Mouse (Mus musculus) embryonic facial prominence, embryonic 14.5 days (tissue): Measurements from ENCODE around the gene Spaca4. TPM values are rescaled to one million over a fixed set of nuclear protein-coding genes. Genes with fewer than 3 reads are reported as not detected.

ENCODE experiments used
- ATAC-seq: fragments of 200-750 bp; cut with Nextera tagmentation; 2 replicates; pipeline ENCODE4 v1.8.0; 2017; ENCODE audit warnings: low read depth, moderate number of reproducible peaks, moderate TSS enrichment
- DNase-seq: peaks from one replicate; pipeline ENCODE4 v3.0.0-alpha.2; 2015; ENCODE audit warnings: low spot score
- H3K27ac ChIP-seq: fragments of 300-500 bp; sonication (generic); replicated peaks from 2 replicates; pipeline ENCODE4 v1.5.1; 2014; ENCODE audit warnings: low read depth, mild to moderate bottlenecking, low read length, moderate library complexity
- H3K27me3 ChIP-seq: fragments of 300-500 bp; sonication (generic); replicated peaks from 2 replicates; pipeline ENCODE4 v1.6.1; 2014; ENCODE audit warnings: low read length; ENCODE audit not compliant: control insufficient read depth, insufficient read depth
- H3K36me3 ChIP-seq: fragments of 300-500 bp; sonication (generic); 2 replicates; pipeline ENCODE4 v1.6.1; 2014; ENCODE audit warnings: low read length, mixed read lengths; ENCODE audit not compliant: control insufficient read depth, insufficient read depth
- H3K4me1 ChIP-seq: fragments of 300-500 bp; sonication (generic); 2 replicates; pipeline ENCODE4 v1.6.1; 2014; ENCODE audit warnings: antibody characterized with exemption, low read length; ENCODE audit not compliant: control insufficient read depth, insufficient read depth
- H3K4me2 ChIP-seq: fragments of 300-500 bp; sonication (generic); 2 replicates; pipeline ENCODE4 v1.6.1; 2014; ENCODE audit warnings: low read depth, mild to moderate bottlenecking, low read length, moderate library complexity, mixed read lengths
- H3K4me3 ChIP-seq: fragments of 300-500 bp; sonication (generic); 2 replicates; pipeline ENCODE4 v1.5.1; 2014; ENCODE audit warnings: low read depth, mild to moderate bottlenecking, low read length
- H3K9ac ChIP-seq: fragments of 300-500 bp; sonication (generic); 2 replicates; pipeline ENCODE4 v1.6.1; 2014; ENCODE audit warnings: low read depth, mild to moderate bottlenecking, low read length, moderate library complexity, mixed read lengths
- H3K9me3 ChIP-seq: fragments of 300-500 bp; sonication (generic); 2 replicates; pipeline ENCODE4 v1.6.1; 2016; ENCODE audit warnings: low read length; ENCODE audit not compliant: control insufficient read depth
- WGBS: fragments of 180-500 bp; shearing (Covaris S2); extraction: QIAGEN DNeasy Blood & Tissue Kit; methylation state at CpG from one replicate; pipeline ENCODE4 v1.1.7; 2014; 5-methylcytosine and 5-hydroxymethylcytosine counted together
- polyA plus RNA-seq: library from polyadenylated mRNA; unstranded; fragments of >200 nt; fragmentation: Nextera tagmentation; extraction: Ambion mirVana; gene quantifications from 2 replicates; pipeline ENCODE4 v1.2.1, GENCODE M21; 2014

The Spaca4 gene
- polyA plus RNA-seq, 1 experiment from 2014 or later = not detected

DNA sequence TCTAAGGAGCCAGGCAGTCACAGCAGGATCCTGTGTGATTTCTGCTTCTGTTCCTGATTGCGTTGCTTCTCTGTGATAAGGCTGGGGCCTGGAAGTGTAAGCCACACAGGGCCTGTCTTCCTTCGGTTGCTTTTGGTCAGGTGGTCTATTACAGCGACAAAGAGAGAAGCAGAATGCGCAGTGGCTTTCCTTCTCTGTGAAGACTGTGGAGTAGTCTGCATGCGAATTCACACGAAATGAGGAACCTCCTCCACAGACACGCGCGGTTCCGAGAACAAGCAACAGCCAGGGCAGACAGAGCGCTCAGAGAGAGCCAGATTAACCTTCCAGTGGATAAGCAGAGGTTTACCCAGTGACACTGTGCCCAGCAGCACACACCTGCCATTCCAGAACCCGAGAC lies 15.7 kb upstream of the Spaca4 start:
- H3K27ac ChIP-seq = no peak overlapping the region
- 87% methylated on average over 12 of the region's 12 CpGs for WGBS
- no peaks in the 10 kb centered on the region for H3K27me3 ChIP-seq
- H3K4me2 ChIP-seq = peak overlapping the region; percentile 54; the same call in 1 of the 2 replicates
- no peak overlapping the region for H3K9ac ChIP-seq
- no peak overlapping the region; the same call in 1 of the 2 replicates for H3K4me3 ChIP-seq
- DNase-seq (no peak), ATAC-seq (no peak)
- no peaks in the 10 kb centered on the region for H3K4me1 ChIP-seq
- no peaks in the 10 kb centered on the region for H3K9me3 ChIP-seq
- H3K36me3 ChIP-seq = no peaks in the 10 kb centered on the region

DNA sequence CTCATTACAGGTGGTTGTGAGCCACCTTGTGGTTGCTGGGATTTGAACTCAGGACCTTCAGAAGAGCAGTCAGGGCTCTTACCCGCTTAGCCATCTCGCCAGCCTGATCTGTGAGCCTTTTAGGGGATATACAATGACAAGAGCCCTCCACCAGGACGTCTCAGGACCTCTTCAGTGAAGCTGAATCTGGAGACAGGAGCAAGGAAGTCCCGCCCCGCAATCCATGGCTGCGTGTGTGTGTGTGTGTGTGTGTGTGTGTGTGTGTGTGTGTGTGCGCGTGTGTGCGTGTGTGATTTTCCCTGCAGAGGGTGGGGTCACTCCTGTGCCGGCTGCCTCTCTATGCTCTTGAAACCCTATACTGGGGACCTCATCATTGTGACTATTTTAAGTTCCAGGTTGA lies 14.2 kb upstream of the Spaca4 start:
- Histone ChIP-seq H3K9ac (no peak overlapping the region), H3K4me1 (no peaks in the 10 kb centered on the region), H3K4me3 (no peak overlapping the region), H3K36me3 (no peaks in the 10 kb centered on the region), H3K4me2 (no peak overlapping the region), H3K27me3 (no peaks in the 10 kb centered on the region), H3K27ac (no peak overlapping the region), H3K9me3 (no peaks in the 10 kb centered on the region)
- no peak for DNase-seq
- ATAC-seq = no peak
- WGBS = 61% methylated on average over 10 of the region's 10 CpGs

DNA sequence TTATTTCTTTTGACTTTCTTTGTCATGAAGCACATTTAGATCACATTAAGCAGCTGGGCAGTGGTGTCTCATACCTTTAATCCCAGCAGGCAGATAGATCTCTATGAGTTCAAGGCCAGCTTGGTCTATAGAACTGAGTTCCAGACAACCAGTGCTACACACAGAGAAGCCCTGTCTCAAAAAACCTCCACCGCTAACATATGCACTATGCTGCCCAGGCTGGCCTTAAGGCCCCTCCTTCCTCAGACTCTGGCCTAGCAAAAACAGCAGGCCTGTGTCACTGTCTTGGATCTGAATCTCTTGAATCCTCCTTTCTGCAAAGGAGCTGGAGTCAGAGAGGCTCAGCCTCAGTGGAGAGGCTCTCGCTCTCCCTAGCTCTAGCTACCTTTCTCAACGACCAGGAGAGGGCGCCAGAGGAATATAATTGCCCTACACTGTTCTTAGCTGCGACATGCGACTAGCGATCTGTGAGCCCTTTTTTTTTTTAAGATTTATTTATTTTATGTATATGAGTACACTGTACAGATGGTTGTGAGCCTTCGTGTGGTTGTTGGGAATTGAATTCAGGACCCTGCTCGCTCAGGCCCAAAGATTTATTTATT lies 13.7 kb upstream of the Spaca4 start:
- H3K27ac ChIP-seq = no peak overlapping the region
- H3K4me3 ChIP-seq = no peak overlapping the region
- H3K9me3 ChIP-seq = no peaks in the 10 kb centered on the region
- H3K36me3 ChIP-seq = no peaks in the 10 kb centered on the region
- WGBS = 10% methylated on average over 9 of the region's 9 CpGs
- no peak overlapping the region for H3K9ac ChIP-seq
- H3K4me1 ChIP-seq = no peaks in the 10 kb centered on the region
- H3K4me2 ChIP-seq = no peak overlapping the region
- no peaks in the 10 kb centered on the region for H3K27me3 ChIP-seq
- DNase-seq (peak; percentile 93), ATAC-seq (peak; percentile 89)

DNA sequence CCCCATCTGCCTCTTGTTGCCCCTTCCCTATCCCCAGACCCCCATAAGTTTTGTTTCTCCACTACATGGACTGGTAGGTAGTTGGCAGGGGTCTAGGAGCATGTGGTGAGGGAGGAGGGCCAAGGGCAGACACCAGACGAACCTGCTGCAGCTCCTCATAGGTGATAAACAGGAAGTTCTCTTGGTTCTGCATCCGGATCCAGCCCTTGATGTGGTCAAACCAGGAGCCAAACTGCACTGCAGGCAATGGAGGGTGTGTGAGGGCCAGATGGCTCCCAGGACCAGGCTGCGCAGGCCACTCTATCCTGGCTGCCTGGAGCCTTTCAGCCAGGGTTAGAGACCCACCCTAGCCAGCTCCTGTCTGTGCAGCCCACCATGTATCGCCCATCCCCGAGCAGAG lies 7.9 kb upstream of the Spaca4 start:
- Histone ChIP-seq H3K27ac (no peak overlapping the region), H3K27me3 (no peaks in the 10 kb centered on the region), H3K9ac (no peak overlapping the region), H3K4me1 (no peaks in the 10 kb centered on the region), H3K36me3 (peaks cover 5% of the 10 kb centered on the region; the same call in 1 of the 2 replicates), H3K4me2 (no peak overlapping the region), H3K4me3 (no peak overlapping the region), H3K9me3 (no peaks in the 10 kb centered on the region)
- WGBS = 73% methylated on average over 5 of the region's 5 CpGs
- ATAC-seq = no peak
- no peak for DNase-seq

DNA sequence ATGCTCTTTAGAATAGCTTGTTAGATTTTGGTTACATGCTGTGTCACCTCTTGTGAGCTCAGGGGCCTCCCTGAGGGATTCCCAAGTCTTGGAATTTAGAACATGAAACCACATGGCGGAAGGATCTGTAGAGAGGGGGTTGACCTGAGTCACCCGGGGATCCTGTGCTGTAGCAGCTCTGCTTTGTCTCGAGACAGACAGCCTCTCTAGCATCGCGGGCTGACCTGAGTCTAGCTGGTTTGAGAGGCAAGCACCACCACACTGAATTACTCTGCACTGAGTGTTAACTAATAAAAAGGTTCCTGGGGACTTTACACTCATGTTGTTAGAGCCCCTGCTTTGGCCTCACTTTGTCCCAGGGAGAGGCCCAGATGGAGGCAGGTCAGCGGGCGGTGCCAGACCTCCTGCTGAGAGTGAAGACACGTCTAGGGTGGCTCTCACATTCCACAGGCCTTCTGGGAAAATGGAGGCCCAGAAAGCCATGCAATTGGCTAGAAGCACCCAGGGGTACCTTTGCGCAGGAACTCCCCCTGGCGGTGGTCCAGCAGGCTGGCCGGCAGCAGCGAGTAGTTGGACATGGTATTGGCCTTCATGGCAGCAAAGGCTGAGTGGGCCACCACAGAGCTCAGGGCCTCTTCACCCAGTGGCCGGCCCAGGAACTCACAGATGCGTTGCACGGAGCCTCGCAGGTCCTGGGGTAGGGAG lies 5.3 kb upstream of the Spaca4 start:
- ATAC-seq (peak; percentile 48), DNase-seq (peak; percentile 53)
- WGBS = 13% methylated on average over 9 of the region's 16 CpGs
- Histone ChIP-seq H3K36me3 (peaks cover 18% of the 10 kb centered on the region; the same call in 1 of the 2 replicates), H3K4me2 (no peak overlapping the region), H3K4me3 (no peak overlapping the region), H3K4me1 (no peaks in the 10 kb centered on the region), H3K27ac (no peak overlapping the region), H3K9me3 (no peaks in the 10 kb centered on the region), H3K9ac (no peak overlapping the region), H3K27me3 (no peaks in the 10 kb centered on the region)

DNA sequence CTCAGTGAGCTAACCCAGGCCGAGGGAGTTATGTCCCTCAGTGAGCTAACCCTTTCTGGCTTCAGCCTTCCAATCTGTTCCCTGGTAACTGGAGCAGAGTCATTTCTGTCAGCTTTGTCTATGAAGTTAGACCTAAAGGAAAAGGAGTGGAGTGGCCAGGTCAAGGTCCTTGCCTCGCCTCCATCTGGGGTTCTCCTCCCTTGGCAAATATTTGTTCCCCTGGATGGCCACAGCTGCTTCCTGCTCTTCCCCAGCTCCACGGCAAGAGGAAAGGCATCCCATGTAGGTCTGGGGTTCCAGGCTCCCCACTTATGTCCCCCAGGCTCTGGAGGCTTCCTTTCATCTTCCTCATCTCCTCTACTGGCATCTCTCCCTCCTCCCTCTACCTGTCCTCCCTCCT lies 2.0 kb upstream of the Spaca4 start:
- no peak for DNase-seq
- ATAC-seq = no peak
- H3K9ac ChIP-seq = no peak overlapping the region
- H3K4me1 ChIP-seq = no peaks in the 10 kb centered on the region
- no peak overlapping the region for H3K4me3 ChIP-seq
- H3K9me3 ChIP-seq = no peaks in the 10 kb centered on the region
- no peak overlapping the region for H3K27ac ChIP-seq
- H3K27me3 ChIP-seq = no peaks in the 10 kb centered on the region
- H3K4me2 ChIP-seq = no peak overlapping the region
- 85% methylated on average over 3 of the region's 3 CpGs for WGBS
- peaks cover 50% of the 10 kb centered on the region for H3K36me3 ChIP-seq

DNA sequence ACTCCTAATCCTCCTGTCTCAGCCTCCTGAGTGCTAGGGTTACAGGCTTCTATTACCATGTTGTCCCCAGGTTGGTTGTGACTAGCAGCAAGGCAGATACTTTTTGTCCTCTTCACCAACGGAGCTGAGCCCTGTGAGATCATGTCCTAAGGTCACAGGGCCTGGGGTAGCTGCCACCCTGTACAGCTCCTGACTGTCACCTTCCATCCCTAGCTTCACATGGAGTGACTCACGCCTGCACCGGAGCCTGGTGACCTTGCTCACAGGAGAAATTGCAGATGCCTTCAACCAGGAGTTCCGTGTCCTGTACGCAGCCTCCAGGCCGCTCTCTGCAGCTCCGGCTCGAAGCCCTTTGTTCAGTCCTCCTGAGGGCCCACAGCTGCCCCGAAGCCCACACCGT lies 806 bp upstream of the Spaca4 start:
- WGBS = 92% methylated on average over 7 of the region's 10 CpGs
- H3K27me3 ChIP-seq = no peaks in the 10 kb centered on the region
- no peak overlapping the region for H3K27ac ChIP-seq
- no peak for DNase-seq
- no peak overlapping the region for H3K4me2 ChIP-seq
- H3K9ac ChIP-seq = no peak overlapping the region
- H3K36me3 ChIP-seq = peaks cover 61% of the 10 kb centered on the region
- no peaks in the 10 kb centered on the region for H3K4me1 ChIP-seq
- no peak for ATAC-seq
- no peak overlapping the region for H3K4me3 ChIP-seq
- no peaks in the 10 kb centered on the region for H3K9me3 ChIP-seq

DNA sequence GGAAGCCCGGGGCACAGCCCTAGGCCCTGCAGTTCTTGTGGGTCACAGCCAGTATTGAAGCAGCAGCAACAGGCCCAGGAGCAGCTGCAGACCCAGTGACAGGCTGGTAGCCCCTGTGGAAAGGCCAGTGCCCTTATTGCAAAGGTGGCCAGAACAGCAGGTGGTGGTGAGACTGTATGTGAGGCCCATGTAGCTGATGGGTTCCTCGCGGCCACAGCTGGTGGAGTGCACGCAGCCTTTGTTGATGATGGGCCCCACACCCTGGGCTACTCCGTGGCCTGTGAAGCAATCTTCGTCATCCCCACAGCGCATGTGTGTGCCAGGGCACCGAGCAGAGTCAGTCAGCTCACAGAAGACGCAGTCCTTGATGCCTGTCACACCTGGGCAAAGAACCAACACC lies 462 bp downstream of the Spaca4 start:
- H3K36me3 ChIP-seq = peaks cover 70% of the 10 kb centered on the region
- no peak overlapping the region for H3K9ac ChIP-seq
- 90% methylated on average over 7 of the region's 9 CpGs for WGBS
- ATAC-seq (no peak), DNase-seq (no peak)
- H3K4me2 ChIP-seq = no peak overlapping the region
- no peaks in the 10 kb centered on the region for H3K9me3 ChIP-seq
- H3K4me1 ChIP-seq = no peaks in the 10 kb centered on the region
- H3K4me3 ChIP-seq = no peak overlapping the region
- no peak overlapping the region for H3K27ac ChIP-seq
- no peaks in the 10 kb centered on the region for H3K27me3 ChIP-seq

DNA sequence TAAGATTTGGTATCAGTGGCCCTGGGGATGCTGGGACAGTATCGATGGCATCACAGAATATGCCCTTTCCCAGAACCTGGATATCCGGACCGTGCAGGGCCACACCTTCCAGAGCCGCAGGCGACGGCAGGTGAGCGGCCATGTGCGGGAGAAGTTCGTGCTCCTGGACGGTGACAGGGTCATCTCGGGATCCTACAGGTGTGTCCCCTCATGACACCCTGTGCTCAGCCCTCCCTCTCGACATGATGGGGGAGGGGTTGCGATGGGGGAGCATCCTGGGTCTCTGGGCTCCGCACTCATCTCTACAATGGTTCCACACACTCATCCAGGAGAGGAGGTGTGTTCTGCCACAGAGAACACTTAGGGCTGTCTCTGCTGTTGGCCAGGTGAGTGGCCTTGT lies 1.8 kb downstream of the Spaca4 start:
- DNase-seq = no peak
- no peak overlapping the region for H3K4me3 ChIP-seq
- no peaks in the 10 kb centered on the region for H3K27me3 ChIP-seq
- H3K4me1 ChIP-seq = peaks cover 3% of the 10 kb centered on the region
- H3K9me3 ChIP-seq = no peaks in the 10 kb centered on the region
- H3K27ac ChIP-seq = no peak overlapping the region
- peaks cover 81% of the 10 kb centered on the region for H3K36me3 ChIP-seq
- H3K9ac ChIP-seq = no peak overlapping the region
- 94% methylated on average over 14 of the region's 14 CpGs for WGBS
- no peak for ATAC-seq
- H3K4me2 ChIP-seq = no peak overlapping the region
